Mouse (Mus musculus) E14TG2a.4 (cell line): ENCODE measurements around the gene Gm37240.

ENCODE experiments used
- CTCF ChIP-seq: conservative IDR thresholded peaks from 2 replicates; pipeline ENCODE4 v1.5.1; 2014; ENCODE audit warnings: low read length
- POU5F1 ChIP-seq: IDR thresholded peaks from 2 replicates; pipeline ENCODE4 v1.6.1; 2014; ENCODE audit warnings: low read length, borderline replicate concordance

- TF ChIP-seq CTCF (no peak), POU5F1 (no peak)
These were observed 1382.1 kb downstream of the Gm37240 start for GRCm38 (mm10) chr3:84505193-84505592.
